Mouse (Mus musculus) liver, adult 2 months (tissue): ENCODE measurements at regions not wholly inside any gene's neighbourhood (a gene's known extent, or its start where the extent isn't known, plus 50 kb on each side); places are given as distances from the start of the nearest gene placed in this dataset.

Source experiments
- CTCF ChIP-seq: fragments of 200-500 bp; IDR thresholded peaks from 2 replicates; pipeline ENCODE4 v1.5.1; 2011; ENCODE audit warnings: low read depth, low read length, control low read depth
- POLR2A ChIP-seq: fragments of 200-500 bp; IDR thresholded peaks from 2 replicates; pipeline ENCODE4 v1.6.1; 2011; ENCODE audit warnings: low read length, control low read depth; ENCODE audit not compliant: insufficient read depth; ENCODE audit errors: extremely low read depth

DNA sequence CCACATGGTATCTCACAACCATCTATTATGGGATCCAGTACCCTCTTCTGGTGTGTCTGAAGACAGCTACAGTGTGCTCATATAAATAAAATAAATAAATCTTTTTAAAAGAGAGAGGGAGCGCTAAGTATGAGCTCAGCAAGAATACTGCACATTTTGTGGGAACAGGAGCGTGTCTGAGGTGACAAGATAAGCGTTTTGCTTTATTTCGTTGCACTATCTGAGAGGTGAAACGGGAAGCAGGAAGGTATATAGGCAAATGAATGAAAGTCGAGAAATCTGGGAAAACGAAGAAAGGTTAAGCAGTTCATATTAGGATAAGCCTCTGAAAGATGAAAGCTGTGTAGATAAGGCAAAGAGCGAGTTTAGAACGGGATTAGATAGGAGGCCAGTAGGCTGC is 61.7 kb upstream of the Foxn3 start:
- TF ChIP-seq CTCF, result no peak
- no peak for TF ChIP-seq POLR2A
